Mouse (Mus musculus): Measurements from ENCODE around the gene Cpt1a. TPM values are rescaled to one million over a fixed set of nuclear protein-coding genes. Genes with fewer than 3 reads are reported as not detected.

Cpt1a gene
- total RNA-seq, 2 experiments from 2014 or later = 80.3 to 87.5 TPM

GRCm38 (mm10) chr19:3405531-3406281 lies 83.6 kb downstream of the Cpt1a start:
- DNase-seq = no peak
- intact Hi-C loops (cut with DNase I) = no loop called here

- DNase-seq = peak; percentile 29 to 47
- intact Hi-C loops (cut with DNase I) = no loop called here
Observed at GRCm38 (mm10) chr19:3414268-3414733, 92.2 kb downstream of the Cpt1a start, which contains the start of gene Gal. Gal (minus strand) TSS chr19:3414544.

GRCm38 (mm10) chr19:3419251-3419650 lies 97.1 kb downstream of the Cpt1a start:
- intact Hi-C loops (cut with DNase I) = no loop called here

GRCm38 (mm10) chr19:3422488-3422887 lies 100.4 kb downstream of the Cpt1a start:
- intact Hi-C loops (cut with DNase I) = no loop called here
- DNase-seq = no peak

More at GRCm38 (mm10) chr19:3419251-3419650, 97.1 kb downstream of the Cpt1a start:
- DNase-seq = no peak

GRCm38 (mm10) chr19:3422981-3423380 lies 100.8 kb downstream of the Cpt1a start:
- peak in 1 of 2 experiments; percentile 12 for DNase-seq
- intact Hi-C loops (cut with DNase I) = no loop called here

GRCm38 (mm10) chr19:3424214-3424613 lies 102.1 kb downstream of the Cpt1a start:
- no peak for DNase-seq
- intact Hi-C loops (cut with DNase I) = no loop called here

- DNase-seq = no peak
- intact Hi-C loops (cut with DNase I) = no loop called here
Observed at GRCm38 (mm10) chr19:3428057-3428830, 106.1 kb downstream of the Cpt1a start.

- intact Hi-C loops (cut with DNase I) = no loop called here
- DNase-seq = peak in 1 of 2 experiments; percentile 42
Observed at GRCm38 (mm10) chr19:3429156-3429816, 107.2 kb downstream of the Cpt1a start.

- intact Hi-C loops (cut with DNase I) = no loop called here
- DNase-seq = no peak
Observed at GRCm38 (mm10) chr19:3431066-3431465, 108.9 kb downstream of the Cpt1a start.

- DNase-seq = no peak
- intact Hi-C loops (cut with DNase I) = no loop called here
Observed at GRCm38 (mm10) chr19:3431969-3432368, 109.8 kb downstream of the Cpt1a start.

- no peak for DNase-seq
- intact Hi-C loops (cut with DNase I) = no loop called here
Observed at GRCm38 (mm10) chr19:3434124-3434523, 112.0 kb downstream of the Cpt1a start.

- intact Hi-C loops (cut with DNase I) = loop anchor here (5.0 kb wide), 1 partner anchor 47 kb away; the partner anchor contains the start of gene Tesmin
- DNase-seq = no peak
Observed at GRCm38 (mm10) chr19:3434641-3435040, 112.5 kb downstream of the Cpt1a start.

Small RNA genes lying within 50 kb of the gene (microRNA-seq; reads per million reads assigned to microRNA genes)
- gene Mir6984 = 0.81 to 0.85 reads per million in 2 experiments

Other genes with a start within 250 kb of the Cpt1a start
- gene Mrpl21, start 39.4 kb upstream of the Cpt1a start, total RNA-seq (2021) = 10 to 100 TPM; 77.3 to 80.9 TPM
- 1 to 10 TPM; 2.9 to 3.8 TPM for gene Ighmbp2, start 39.3 kb upstream of the Cpt1a start, total RNA-seq (2021)
- 1 to 10 TPM; 5.0 to 5.2 TPM for gene Tesmin, start 66.5 kb downstream of the Cpt1a start, total RNA-seq (2021)
- gene Gal, start 92.2 kb downstream of the Cpt1a start, total RNA-seq (2021) = not detected

All from heart, postnatal 14 days (tissue).